Comparison of ENCODE assay signal across 18 mouse cellular contexts in genomic region chr8:79201446-79202147, GRCm38 (mm10). TPM values are rescaled to one million over a fixed set of nuclear protein-coding genes. Genes with fewer than 3 reads are reported as not detected.
A peak's percentile ranks its signal among the peaks of the same experiment; 100 is the strongest.
DNase-seq lines count a peak whose midpoint lies in the region; ATAC-seq lines count a peak whose summit lies in the region.
"Had no signal": no experiment of that assay in that cellular context is flagged by ENCODE, and none has a peak within 500 bp of the region (broad histone marks: within the 10 kb centered on the region; RNA-seq: fewer than 3 reads in every experiment).

No protein-coding gene starts in this region.

- no peak overlapping the region for H3K4me2 ChIP-seq in hindbrain, embryonic 12.5 days (replicated peaks)
- no peak overlapping the region for H3K4me2 ChIP-seq in hindbrain, embryonic 14.5 days (replicated peaks)

- no peaks in the 10 kb centered on the region for H3K27me3 ChIP-seq in hindbrain, embryonic 12.5 days
- H3K27me3 ChIP-seq in hindbrain, embryonic 14.5 days (ENCODE audit: control insufficient read depth, insufficient read depth, low read length): no peaks in the 10 kb centered on the region
- H3K27me3 ChIP-seq in limb, embryonic 10.5 days (ENCODE audit: low read depth, poor library complexity, severe bottlenecking): no peaks in the 10 kb centered on the region

- H3K9ac ChIP-seq in hindbrain, embryonic 12.5 days: no peak overlapping the region
- no peak overlapping the region for H3K9ac ChIP-seq in hindbrain, embryonic 14.5 days
- H3K9ac ChIP-seq: liver, embryonic 14.5 days had no signal

- 74% methylated on average over 11 of the region's 11 CpGs for WGBS in hindbrain, embryonic 12.5 days
- 69% methylated on average over 11 of the region's 11 CpGs for WGBS in hindbrain, embryonic 14.5 days
- 82% methylated on average over 11 of the region's 11 CpGs for WGBS in limb, embryonic 10.5 days

- H3K4me3 ChIP-seq in hindbrain, embryonic 12.5 days: no peak overlapping the region
- no peak overlapping the region for H3K4me3 ChIP-seq in hindbrain, embryonic 14.5 days (replicated peaks; ENCODE audit: low read length)
- H3K4me3 ChIP-seq in limb, embryonic 10.5 days: no peak overlapping the region
- H3K4me3 ChIP-seq: heart, adult 2 months had no signal

- ATAC-seq in hindbrain, embryonic 12.5 days (ENCODE audit: low FRiP score): no peak
- no peak for ATAC-seq in hindbrain, embryonic 14.5 days (ENCODE audit: low FRiP score)

- no peaks in the 10 kb centered on the region for H3K9me3 ChIP-seq in hindbrain, embryonic 12.5 days (replicated peaks)
- H3K9me3 ChIP-seq in hindbrain, embryonic 14.5 days (ENCODE audit: control insufficient read depth, low read length): no peaks in the 10 kb centered on the region
- no peaks in the 10 kb centered on the region for H3K9me3 ChIP-seq in limb, embryonic 10.5 days (replicated peaks)

- H3K36me3 ChIP-seq in hindbrain, embryonic 12.5 days: 0 out of 2 replicates have a peak, but pooled peaks cover 3% of the 10 kb centered on the region
- no peaks in the 10 kb centered on the region for H3K36me3 ChIP-seq in hindbrain, embryonic 14.5 days (replicated peaks; ENCODE audit: control insufficient read depth, insufficient read depth)
- H3K36me3 ChIP-seq in limb, embryonic 10.5 days: no peaks in the 10 kb centered on the region

- H3K27ac ChIP-seq in hindbrain, embryonic 12.5 days: peak overlapping the region; percentile 30; the same call in 1 of the 2 replicates
- H3K27ac ChIP-seq in hindbrain, embryonic 14.5 days: no peak overlapping the region
- H3K27ac ChIP-seq in limb, embryonic 10.5 days: peak overlapping the region; percentile 42; the same call in 1 of the 2 replicates
- H3K27ac ChIP-seq: heart, adult 2 months; liver, embryonic 14.5 days had no signal

- H3K4me1 ChIP-seq in hindbrain, embryonic 12.5 days: peaks cover 6% of the 10 kb centered on the region; the same call in 1 of the 2 replicates
- no peaks in the 10 kb centered on the region; the same call in 1 of the 2 replicates for H3K4me1 ChIP-seq in hindbrain, embryonic 14.5 days (replicated peaks; ENCODE audit: control insufficient read depth, insufficient read depth, low read length)
- H3K4me1 ChIP-seq in limb, embryonic 10.5 days: peaks cover 10% of the 10 kb centered on the region

- DNase-seq in hindbrain, embryonic 14.5 days (ENCODE audit: low spot score): no peak
- DNase-seq in NIH3T3 (ENCODE audit: low read depth): peak; percentile 74
- DNase-seq in cerebellum, postnatal 10 days: peak; percentile 84 to 87
- DNase-seq in limb, embryonic 10.5 days (ENCODE audit: low spot score): no peak
- no peak for DNase-seq in layer of hippocampus, adult 11-12 months (ENCODE audit: low spot score)
- no peak for DNase-seq in adrenal gland, postnatal 10 days
- DNase-seq in left cerebral cortex, adult 9 months (ENCODE audit: low spot score in 2 of 2): no peak
- DNase-seq: heart, adult 2 months; heart, postnatal 10 days; right cerebral cortex, postnatal 14 days; thymus, postnatal 25 days had no signal

RNA-seq across cellular contexts. Expression of gene 1700011L22Rik, which starts 46.8 kb away (rescaled TPM):
- not detected in 2 replicates for polyA plus RNA-seq in hindbrain, embryonic 12.5 days (2016; fragmentation: Nextera tagmentation; extraction: Ambion mirVana)
- polyA plus RNA-seq in hindbrain, embryonic 14.5 days (2014; fragmentation: Nextera tagmentation; extraction: Ambion mirVana): not detected in 2 replicates
- not detected in 2 replicates for polyA plus RNA-seq in limb, embryonic 10.5 days (2016; fragmentation: Nextera tagmentation; extraction: Ambion mirVana)
- total RNA-seq in adrenal gland, postnatal 10 days (2021): not detected
- total RNA-seq: heart, adult 2 months; heart, postnatal 10 days; layer of hippocampus, postnatal 25 days; megakaryocyte, adult 5-6 weeks; monocyte, adult 5-6 weeks; neutrophil, adult 5-6 weeks had no signal
- polyA plus RNA-seq: heart, adult 2 months; intestine, embryonic 14.5 days; liver, embryonic 14.5 days had no signal

Comparison
In these comparisons a context has a peak if more than half of its experiments do, and no peak if none do; other contexts are left out.
1. DNase-seq: peak in NIH3T3 (single experiment) and cerebellum, postnatal 10 days (2 of 2); none in hindbrain, embryonic 14.5 days (single experiment), limb, embryonic 10.5 days (single experiment), layer of hippocampus, adult 11-12 months (single experiment), adrenal gland, postnatal 10 days (single experiment) and left cerebral cortex, adult 9 months (0 of 2).